Comparison of ENCODE assay signal across 8 mouse cellular contexts in genomic region chr6:120715227-120715626, GRCm38 (mm10). TPM values are rescaled to one million over a fixed set of nuclear protein-coding genes. Genes with fewer than 3 reads are reported as not detected.
DNase-seq lines count a peak whose midpoint lies in the region; ATAC-seq and TF ChIP-seq lines count a peak whose summit lies in the region.

No protein-coding gene starts in this region.

- intact Hi-C loops in left cerebral cortex, postnatal 14 days (cut with DNase I), result no loop called here

- no peak for DNase-seq in forebrain, embryonic 11.5 days (ENCODE audit: low spot score)
- DNase-seq in lung, embryonic 14.5 days, result peak; percentile 51
- no peak for DNase-seq in lung, postnatal 4 days
- DNase-seq in midbrain, embryonic 14.5 days, result peak; percentile 9
- no peak for DNase-seq in spleen, postnatal 4 days (ENCODE audit: low spot score in 2 of 2)
- no peak for DNase-seq in left cerebral cortex, postnatal 14 days (ENCODE audit: low spot score in 2 of 2)

- H3K9ac ChIP-seq in forebrain, embryonic 12.5 days, result no peak overlapping the region
- H3K9ac ChIP-seq in forebrain, embryonic 11.5 days (ENCODE audit: low read length), result no peak overlapping the region
- no peak overlapping the region for H3K9ac ChIP-seq in lung, embryonic 14.5 days
- no peak overlapping the region for H3K9ac ChIP-seq in forebrain, embryonic 15.5 days (replicated peaks)
- no peak overlapping the region for H3K9ac ChIP-seq in midbrain, embryonic 14.5 days (replicated peaks; ENCODE audit: low read length)

- H3K9me3 ChIP-seq in forebrain, embryonic 12.5 days, result no peaks in the 10 kb centered on the region
- no peaks in the 10 kb centered on the region for H3K9me3 ChIP-seq in forebrain, embryonic 11.5 days (ENCODE audit: control insufficient read depth, low read length)
- H3K9me3 ChIP-seq in lung, embryonic 14.5 days (ENCODE audit: low read depth, low read length), result no peaks in the 10 kb centered on the region
- no peaks in the 10 kb centered on the region for H3K9me3 ChIP-seq in forebrain, embryonic 15.5 days
- H3K9me3 ChIP-seq in midbrain, embryonic 14.5 days (ENCODE audit: control insufficient read depth, low read length), result no peaks in the 10 kb centered on the region

- ATAC-seq in forebrain, embryonic 12.5 days (ENCODE audit: low FRiP score), result 0 out of 2 replicates have a peak, but pooled peaks have one; percentile 36
- no peak for ATAC-seq in forebrain, embryonic 11.5 days (replicated peaks; ENCODE audit: low FRiP score)
- ATAC-seq in lung, embryonic 14.5 days (ENCODE audit: insufficient read depth), result peak; percentile 17; the same call in 1 of the 2 replicates
- no peak for ATAC-seq in forebrain, embryonic 15.5 days (replicated peaks)
- ATAC-seq in midbrain, embryonic 14.5 days (ENCODE audit: low FRiP score, low TSS enrichment), result no peak

- H3K27me3 ChIP-seq in forebrain, embryonic 12.5 days, result no peaks in the 10 kb centered on the region
- no peaks in the 10 kb centered on the region for H3K27me3 ChIP-seq in forebrain, embryonic 11.5 days (ENCODE audit: control insufficient read depth, insufficient read depth, low read length)
- no peaks in the 10 kb centered on the region for H3K27me3 ChIP-seq in lung, embryonic 14.5 days (ENCODE audit: insufficient read depth, low read length)
- H3K27me3 ChIP-seq in forebrain, embryonic 15.5 days, result no peaks in the 10 kb centered on the region
- no peaks in the 10 kb centered on the region for H3K27me3 ChIP-seq in midbrain, embryonic 14.5 days (ENCODE audit: control insufficient read depth, insufficient read depth, low read length)

- peaks cover 35% of the 10 kb centered on the region for H3K4me1 ChIP-seq in forebrain, embryonic 12.5 days
- H3K4me1 ChIP-seq in forebrain, embryonic 11.5 days (replicated peaks; ENCODE audit: control insufficient read depth, insufficient read depth, low read length), result peaks cover 4% of the 10 kb centered on the region; the same call in 1 of the 2 replicates
- no peaks in the 10 kb centered on the region for H3K4me1 ChIP-seq in lung, embryonic 14.5 days (ENCODE audit: insufficient read depth)
- peaks cover 22% of the 10 kb centered on the region for H3K4me1 ChIP-seq in forebrain, embryonic 15.5 days
- H3K4me1 ChIP-seq in midbrain, embryonic 14.5 days (ENCODE audit: control insufficient read depth, insufficient read depth, low read length), result peaks cover 14% of the 10 kb centered on the region

- no peak overlapping the region for H3K4me3 ChIP-seq in forebrain, embryonic 12.5 days (replicated peaks)
- no peak overlapping the region for H3K4me3 ChIP-seq in forebrain, embryonic 11.5 days (ENCODE audit: low read depth, low read length)
- no peak overlapping the region for H3K4me3 ChIP-seq in lung, embryonic 14.5 days (ENCODE audit: low read depth, low read length)
- no peak overlapping the region for H3K4me3 ChIP-seq in forebrain, embryonic 15.5 days
- no peak overlapping the region for H3K4me3 ChIP-seq in midbrain, embryonic 14.5 days (replicated peaks; ENCODE audit: low read depth, low read length)

- no peaks in the 10 kb centered on the region for H3K36me3 ChIP-seq in forebrain, embryonic 12.5 days (replicated peaks)
- no peaks in the 10 kb centered on the region for H3K36me3 ChIP-seq in forebrain, embryonic 11.5 days (ENCODE audit: control insufficient read depth, insufficient read depth, low read length)
- H3K36me3 ChIP-seq in lung, embryonic 14.5 days (ENCODE audit: insufficient read depth), result no peaks in the 10 kb centered on the region
- no peaks in the 10 kb centered on the region for H3K36me3 ChIP-seq in forebrain, embryonic 15.5 days
- no peaks in the 10 kb centered on the region for H3K36me3 ChIP-seq in midbrain, embryonic 14.5 days (ENCODE audit: control insufficient read depth, insufficient read depth, low read length)

- peak; percentile 50 for TF ChIP-seq CTCF in lung, embryonic 14.5 days (IDR thresholded peaks at IDR 0.05; ENCODE audit: low read depth)

- WGBS in forebrain, embryonic 12.5 days, result 54% methylated on average over 5 of the region's 5 CpGs
- 55% methylated on average over 5 of the region's 5 CpGs for WGBS in forebrain, embryonic 11.5 days
- WGBS in lung, embryonic 14.5 days, result 61% methylated on average over 5 of the region's 5 CpGs
- WGBS in forebrain, embryonic 15.5 days, result 63% methylated on average over 5 of the region's 5 CpGs
- whole genome bisulfite sequencing in midbrain, embryonic 14.5 days, result 51% methylated on average over 5 of the region's 5 CpGs

- no peak overlapping the region for H3K4me2 ChIP-seq in forebrain, embryonic 12.5 days
- H3K4me2 ChIP-seq in forebrain, embryonic 11.5 days (ENCODE audit: low read depth, low read length, severe bottlenecking), result no peak overlapping the region
- no peak overlapping the region for H3K4me2 ChIP-seq in lung, embryonic 14.5 days
- H3K4me2 ChIP-seq in forebrain, embryonic 15.5 days (replicated peaks), result no peak overlapping the region
- no peak overlapping the region for H3K4me2 ChIP-seq in midbrain, embryonic 14.5 days (ENCODE audit: low read length)

- H3K27ac ChIP-seq in forebrain, embryonic 12.5 days, result peak overlapping the region; percentile 27
- H3K27ac ChIP-seq in forebrain, embryonic 11.5 days (ENCODE audit: low read depth, low read length), result no peak overlapping the region
- H3K27ac ChIP-seq in lung, embryonic 14.5 days (ENCODE audit: low read depth), result no peak overlapping the region
- H3K27ac ChIP-seq in forebrain, embryonic 15.5 days (replicated peaks), result peak overlapping the region; percentile 4; the same call in 1 of the 2 replicates
- H3K27ac ChIP-seq in midbrain, embryonic 14.5 days (replicated peaks; ENCODE audit: low read depth, low read length), result no peak overlapping the region

RNA-seq across cellular contexts. Expression of gene Cecr2, which starts 49.1 kb away (rescaled TPM):
- 12.7 and 13.6 TPM in 2 replicates for polyA plus RNA-seq in forebrain, embryonic 12.5 days (2016; fragmentation: Nextera tagmentation; extraction: Ambion mirVana)
- 20.4 and 22.0 TPM in 2 replicates for polyA plus RNA-seq in forebrain, embryonic 11.5 days (2014; fragmentation: Nextera tagmentation; extraction: Ambion mirVana)
- 3.8 and 4.1 TPM in 2 replicates for polyA plus RNA-seq in lung, embryonic 14.5 days (2014; fragmentation: Nextera tagmentation; extraction: Ambion mirVana)
- 5.7 and 7.1 TPM in 2 replicates for polyA plus RNA-seq in forebrain, embryonic 15.5 days (2015; fragmentation: Nextera tagmentation; extraction: Ambion mirVana)
- 3.8 and 5.2 TPM in 2 replicates for polyA plus RNA-seq in midbrain, embryonic 14.5 days (2014; fragmentation: Nextera tagmentation; extraction: Ambion mirVana)
- total RNA-seq in left cerebral cortex, postnatal 14 days (2021), result 1 to 10 TPM; 2.3 to 3.0 TPM

RNA-seq across cellular contexts. Expression of gene Slc25a18, which starts 58.2 kb away (rescaled TPM):
- 0.60 and 0.77 TPM in 2 replicates for polyA plus RNA-seq in forebrain, embryonic 12.5 days (2016; fragmentation: Nextera tagmentation; extraction: Ambion mirVana)
- 0.45 and 0.47 TPM in 2 replicates for polyA plus RNA-seq in forebrain, embryonic 11.5 days (2014; fragmentation: Nextera tagmentation; extraction: Ambion mirVana)
- 0.09 TPM in 2 replicates for polyA plus RNA-seq in lung, embryonic 14.5 days (2014; fragmentation: Nextera tagmentation; extraction: Ambion mirVana)
- polyA plus RNA-seq in forebrain, embryonic 15.5 days (2015; fragmentation: Nextera tagmentation; extraction: Ambion mirVana), result 1.3 and 3.2 TPM in 2 replicates
- polyA plus RNA-seq in midbrain, embryonic 14.5 days (2014; fragmentation: Nextera tagmentation; extraction: Ambion mirVana), result 8.3 and 10.8 TPM in 2 replicates
- 10 to 100 TPM; 46.9 to 50.1 TPM for total RNA-seq in left cerebral cortex, postnatal 14 days (2021)

Comparison
In these comparisons a context has a peak if more than half of its experiments do, and no peak if none do; other contexts are left out.
1. ATAC-seq: peak in forebrain, embryonic 12.5 days (single experiment) and lung, embryonic 14.5 days (single experiment); none in forebrain, embryonic 11.5 days (single experiment), forebrain, embryonic 15.5 days (single experiment) and midbrain, embryonic 14.5 days (single experiment).
2. H3K27ac ChIP-seq: peak in forebrain, embryonic 12.5 days (single experiment) and forebrain, embryonic 15.5 days (single experiment); none in forebrain, embryonic 11.5 days (single experiment), lung, embryonic 14.5 days (single experiment) and midbrain, embryonic 14.5 days (single experiment).
3. DNase-seq: peak in lung, embryonic 14.5 days (single experiment) and midbrain, embryonic 14.5 days (single experiment); none in forebrain, embryonic 11.5 days (single experiment), lung, postnatal 4 days (0 of 2), spleen, postnatal 4 days (0 of 2) and left cerebral cortex, postnatal 14 days (0 of 2).